Mouse (Mus musculus) limb, embryonic 11.5 days (tissue): ENCODE measurements around the gene Tmem200b. TPM values are rescaled to one million over a fixed set of nuclear protein-coding genes. Genes with fewer than 3 reads are reported as not detected.

ENCODE experiments used
- ATAC-seq: fragments of 200-750 bp; cut with Nextera tagmentation; 2 replicates; pipeline ENCODE4 v1.8.0; 2017; ENCODE audit warnings: low read depth; ENCODE audit not compliant: insufficient number of reproducible peaks, low FRiP score, low TSS enrichment
- DNase-seq: peaks from one replicate; pipeline ENCODE4 v3.0.0-alpha.2; 2015; ENCODE audit warnings: low spot score
- H3K27ac ChIP-seq: fragments of 300-500 bp; sonication (generic); replicated peaks from 2 replicates; pipeline ENCODE4 v1.5.1; 2014; ENCODE audit warnings: low read depth, mild to moderate bottlenecking, low read length
- H3K27me3 ChIP-seq: fragments of 300-500 bp; sonication (generic); 2 replicates; pipeline ENCODE4 v1.6.1; 2014; ENCODE audit warnings: mild to moderate bottlenecking, low read length, mixed read lengths; ENCODE audit not compliant: control insufficient read depth, insufficient read depth
- H3K36me3 ChIP-seq: fragments of 300-500 bp; sonication (generic); 2 replicates; pipeline ENCODE4 v1.6.1; 2014; ENCODE audit warnings: mild to moderate bottlenecking, low read length, moderate library complexity, mixed read lengths; ENCODE audit not compliant: control insufficient read depth, insufficient read depth
- H3K4me1 ChIP-seq: fragments of 300-500 bp; sonication (generic); 2 replicates; pipeline ENCODE4 v1.6.1; 2014; ENCODE audit warnings: low read length, mixed read lengths; ENCODE audit not compliant: control insufficient read depth, insufficient read depth
- H3K4me2 ChIP-seq: fragments of 300-500 bp; sonication (generic); 2 replicates; pipeline ENCODE4 v1.6.1; 2014; ENCODE audit warnings: low read depth, mild to moderate bottlenecking, moderate library complexity; ENCODE audit not compliant: severe bottlenecking
- H3K4me3 ChIP-seq: fragments of 300-500 bp; sonication (generic); 2 replicates; pipeline ENCODE4 v1.5.1; 2014; ENCODE audit warnings: low read depth, low read length
- H3K9ac ChIP-seq: fragments of 300-500 bp; sonication (generic); 2 replicates; pipeline ENCODE4 v1.6.1; 2014; ENCODE audit warnings: mild to moderate bottlenecking, low read length
- H3K9me3 ChIP-seq: fragments of 300-500 bp; sonication (generic); 2 replicates; pipeline ENCODE4 v1.6.1; 2016; ENCODE audit warnings: low read length; ENCODE audit not compliant: control insufficient read depth
- WGBS: fragments of 180-500 bp; shearing (Covaris S2); extraction: QIAGEN DNeasy Blood & Tissue Kit; methylation state at CpG from one replicate; pipeline ENCODE4 v1.1.7; 2014; 5-methylcytosine and 5-hydroxymethylcytosine counted together
- polyA plus RNA-seq: library from polyadenylated mRNA; unstranded; fragments of >200 nt; fragmentation: Nextera tagmentation; extraction: Ambion mirVana; gene quantifications from 2 replicates; pipeline ENCODE4 v1.2.1, GENCODE M21; 2014

The Tmem200b gene
- polyA plus RNA-seq, 1 experiment from 2014 or later: 1.3 TPM

- H3K9ac ChIP-seq: no peak overlapping the region
- DNase-seq (no peak), ATAC-seq (no peak)
- no peaks in the 10 kb centered on the region; the same call in 1 of the 2 replicates for H3K36me3 ChIP-seq
- WGBS: 80% methylated on average over 1 of the region's 1 CpGs
- H3K27ac ChIP-seq: no peak overlapping the region
- H3K4me2 ChIP-seq: no peak overlapping the region
- no peaks in the 10 kb centered on the region for H3K9me3 ChIP-seq
- H3K27me3 ChIP-seq: no peaks in the 10 kb centered on the region
- no peak overlapping the region for H3K4me3 ChIP-seq
- H3K4me1 ChIP-seq: peaks cover 10% of the 10 kb centered on the region
Observed at GRCm38 (mm10) chr4:131879692-131880091, 41.9 kb upstream of the Tmem200b start.

- no peaks in the 10 kb centered on the region for H3K27me3 ChIP-seq
- H3K4me3 ChIP-seq: no peak overlapping the region
- DNase-seq (no peak), ATAC-seq (no peak)
- no peak overlapping the region for H3K9ac ChIP-seq
- H3K27ac ChIP-seq: no peak overlapping the region
- H3K36me3 ChIP-seq: no peaks in the 10 kb centered on the region; the same call in none of the 2 replicates
- 92% methylated on average over 7 of the region's 7 CpGs for WGBS
- no peaks in the 10 kb centered on the region; the same call in 1 of the 2 replicates for H3K4me1 ChIP-seq
- no peak overlapping the region for H3K4me2 ChIP-seq
- no peaks in the 10 kb centered on the region for H3K9me3 ChIP-seq
Observed at GRCm38 (mm10) chr4:131881306-131881705, 40.3 kb upstream of the Tmem200b start.

- 74% methylated on average over 6 of the region's 6 CpGs for whole genome bisulfite sequencing
- no peaks in the 10 kb centered on the region; the same call in none of the 2 replicates for H3K36me3 ChIP-seq
- no peak overlapping the region for H3K27ac ChIP-seq
- H3K4me2 ChIP-seq: no peak overlapping the region
- no peak overlapping the region for H3K4me3 ChIP-seq
- ATAC-seq (no peak), DNase-seq (no peak)
- H3K27me3 ChIP-seq: no peaks in the 10 kb centered on the region
- no peak overlapping the region for H3K9ac ChIP-seq
- H3K9me3 ChIP-seq: no peaks in the 10 kb centered on the region
- no peaks in the 10 kb centered on the region; the same call in 1 of the 2 replicates for H3K4me1 ChIP-seq
Observed at GRCm38 (mm10) chr4:131883571-131883970, 38.0 kb upstream of the Tmem200b start.

GRCm38 (mm10) chr4:131885376-131885775 lies 36.2 kb upstream of the Tmem200b start:
- 78% methylated on average over 6 of the region's 6 CpGs for WGBS
- ATAC-seq: no peak

GRCm38 (mm10) chr4:131888564-131888963 lies 33.0 kb upstream of the Tmem200b start:
- no peak overlapping the region for H3K9ac ChIP-seq
- H3K27ac ChIP-seq: no peak overlapping the region
- H3K4me1 ChIP-seq: no peaks in the 10 kb centered on the region
- no peak overlapping the region for H3K4me3 ChIP-seq
- DNase-seq (no peak), ATAC-seq (no peak)
- H3K36me3 ChIP-seq: peaks cover 8% of the 10 kb centered on the region
- H3K4me2 ChIP-seq: no peak overlapping the region
- WGBS: 90% methylated on average over 1 of the region's 1 CpGs
- no peaks in the 10 kb centered on the region for H3K9me3 ChIP-seq
- no peaks in the 10 kb centered on the region for H3K27me3 ChIP-seq

More at GRCm38 (mm10) chr4:131885376-131885775, 36.2 kb upstream of the Tmem200b start:
- Histone ChIP-seq H3K4me2 (no peak overlapping the region), H3K4me3 (no peak overlapping the region), H3K36me3 (no peaks in the 10 kb centered on the region; the same call in none of the 2 replicates), H3K9me3 (no peaks in the 10 kb centered on the region), H3K27ac (no peak overlapping the region), H3K9ac (no peak overlapping the region), H3K4me1 (no peaks in the 10 kb centered on the region), H3K27me3 (no peaks in the 10 kb centered on the region)
- DNase-seq: no peak

- H3K27ac ChIP-seq: no peak overlapping the region
- 91% methylated on average over 3 of the region's 3 CpGs for WGBS
- peaks cover 17% of the 10 kb centered on the region for H3K36me3 ChIP-seq
- ATAC-seq (no peak), DNase-seq (no peak)
- no peak overlapping the region for H3K4me2 ChIP-seq
- H3K9ac ChIP-seq: no peak overlapping the region
- no peaks in the 10 kb centered on the region for H3K9me3 ChIP-seq
- no peak overlapping the region for H3K4me3 ChIP-seq
- no peaks in the 10 kb centered on the region for H3K27me3 ChIP-seq
- no peaks in the 10 kb centered on the region for H3K4me1 ChIP-seq
Observed at GRCm38 (mm10) chr4:131890692-131891091, 30.9 kb upstream of the Tmem200b start.

GRCm38 (mm10) chr4:131897109-131897508 lies 24.5 kb upstream of the Tmem200b start:
- Histone ChIP-seq H3K36me3 (peaks cover 51% of the 10 kb centered on the region), H3K27me3 (no peaks in the 10 kb centered on the region), H3K4me3 (no peak overlapping the region), H3K9me3 (no peaks in the 10 kb centered on the region), H3K9ac (no peak overlapping the region), H3K4me2 (no peak overlapping the region), H3K4me1 (no peaks in the 10 kb centered on the region), H3K27ac (no peak overlapping the region)
- 93% methylated on average over 5 of the region's 5 CpGs for WGBS
- ATAC-seq: no peak
- DNase-seq: no peak

- Histone ChIP-seq H3K27ac (no peak overlapping the region), H3K4me3 (no peak overlapping the region), H3K4me1 (no peaks in the 10 kb centered on the region), H3K36me3 (peaks cover 52% of the 10 kb centered on the region), H3K9me3 (no peaks in the 10 kb centered on the region), H3K9ac (no peak overlapping the region), H3K27me3 (no peaks in the 10 kb centered on the region), H3K4me2 (no peak overlapping the region)
- ATAC-seq: no peak
- WGBS: 97% methylated on average over 8 of the region's 8 CpGs
- DNase-seq: no peak
Observed at GRCm38 (mm10) chr4:131897787-131898186, 23.8 kb upstream of the Tmem200b start.
